Mouse (Mus musculus) central nervous system, embryonic 11.5 days (tissue): ENCODE results near the gene Gm20807. TPM values are rescaled to one million over a fixed set of nuclear protein-coding genes. Genes with fewer than 3 reads are reported as not detected.

Experiments used
- polyA plus RNA-seq: library from polyadenylated mRNA; depleted of rRNA; stranded (reverse); fragments of >200 nt; gene quantifications from 2 replicates; pipeline ENCODE4 v1.2.3, GENCODE M21; 2012; rRNA removed

The Gm20807 gene
- polyA plus RNA-seq, result not detected in 2 replicates

DNA sequence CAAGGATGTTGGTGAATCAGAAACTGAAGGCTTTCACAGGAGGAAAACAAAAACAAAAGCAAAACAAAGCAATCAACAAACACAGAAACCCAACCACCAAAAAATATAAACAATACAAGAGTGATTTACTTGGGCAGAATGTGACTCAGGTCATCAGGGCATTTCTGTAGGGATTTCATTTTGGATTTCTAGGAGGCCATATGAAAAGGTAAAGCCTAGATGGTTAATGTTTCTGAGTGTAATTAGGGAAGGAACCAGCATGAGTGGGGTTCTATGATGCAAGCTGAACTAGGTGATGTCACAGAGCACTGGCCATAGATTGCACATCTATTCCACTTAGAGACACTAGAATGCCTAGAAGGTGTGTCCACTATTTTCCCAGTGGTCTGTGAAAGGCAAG is at the start of gene Gm20807:
Gene Gm20807 (plus strand): TSS at position 301 of the 400 bp plus-strand sequence.

Other genes starting within 250 kb of the Gm20807 start
- gene Gm21891, start 90.6 kb downstream of the Gm20807 start, polyA plus RNA-seq, result not detected in 2 replicates
- gene Gm21425, start 119.1 kb downstream of the Gm20807 start, polyA plus RNA-seq, result not detected in 2 replicates
- gene Gm21828, start 181.0 kb downstream of the Gm20807 start, polyA plus RNA-seq, result not detected in 2 replicates
- not detected in 2 replicates for gene Gm21440, start 209.5 kb downstream of the Gm20807 start, polyA plus RNA-seq
- not detected in 2 replicates for gene Gm21454, start 209.6 kb downstream of the Gm20807 start, polyA plus RNA-seq